Mouse (Mus musculus) skeletal muscle tissue, postnatal 0 days (tissue): Measurements from ENCODE around the gene Rpain. TPM values are rescaled to one million over a fixed set of nuclear protein-coding genes. Genes with fewer than 3 reads are reported as not detected.

Experiments
- polyA plus RNA-seq: library from polyadenylated mRNA; unstranded; fragments of >200 nt; fragmentation: Nextera tagmentation; extraction: Ambion mirVana; gene quantifications from 2 replicates; pipeline ENCODE4 v1.2.1, GENCODE M21; 2015

Rpain gene
- 32.9 and 36.9 TPM in 2 replicates for polyA plus RNA-seq

DNA sequence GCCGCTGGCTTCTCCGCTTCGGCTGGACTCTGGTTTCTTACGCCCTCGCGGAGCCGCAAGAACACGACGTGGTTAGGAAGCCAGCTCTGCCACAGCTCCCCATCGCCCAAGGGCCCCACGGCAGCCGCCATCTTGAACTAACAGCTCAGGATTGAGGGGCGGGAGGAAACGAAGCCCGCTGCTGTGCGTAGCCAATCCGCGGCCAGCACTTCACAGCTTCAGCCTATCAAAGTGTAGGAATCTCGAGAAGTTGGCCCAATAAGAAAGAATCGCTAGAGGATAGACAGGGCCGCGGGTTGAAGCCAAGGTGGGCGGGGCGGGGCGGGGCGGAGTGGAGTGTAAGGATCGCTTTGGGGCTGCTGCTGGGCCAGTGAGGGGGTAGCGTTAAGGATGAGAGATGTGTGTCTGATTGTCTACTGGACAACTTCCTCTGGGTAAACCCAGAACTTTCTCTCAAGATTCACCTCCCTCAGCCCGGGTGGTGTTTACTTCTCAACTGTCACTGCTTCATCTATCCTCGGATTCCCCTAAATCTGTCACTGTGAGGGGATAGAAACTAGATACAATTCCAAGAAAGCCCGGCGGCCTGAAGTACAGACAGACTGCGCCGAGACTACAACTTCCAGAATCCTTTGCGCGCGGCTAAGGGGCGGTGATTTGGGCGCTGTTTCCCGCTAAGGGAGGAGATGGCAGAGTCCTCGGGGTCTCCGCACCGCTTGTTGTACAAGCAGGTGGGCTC is at the start of gene Rpain, which contains the start of gene Nup88:
Rpain (plus strand) TSS at position 393 of the 739 bp plus-strand sequence.
Nup88 (minus strand) TSS at position 153 of the 739 bp plus-strand sequence.

DNA sequence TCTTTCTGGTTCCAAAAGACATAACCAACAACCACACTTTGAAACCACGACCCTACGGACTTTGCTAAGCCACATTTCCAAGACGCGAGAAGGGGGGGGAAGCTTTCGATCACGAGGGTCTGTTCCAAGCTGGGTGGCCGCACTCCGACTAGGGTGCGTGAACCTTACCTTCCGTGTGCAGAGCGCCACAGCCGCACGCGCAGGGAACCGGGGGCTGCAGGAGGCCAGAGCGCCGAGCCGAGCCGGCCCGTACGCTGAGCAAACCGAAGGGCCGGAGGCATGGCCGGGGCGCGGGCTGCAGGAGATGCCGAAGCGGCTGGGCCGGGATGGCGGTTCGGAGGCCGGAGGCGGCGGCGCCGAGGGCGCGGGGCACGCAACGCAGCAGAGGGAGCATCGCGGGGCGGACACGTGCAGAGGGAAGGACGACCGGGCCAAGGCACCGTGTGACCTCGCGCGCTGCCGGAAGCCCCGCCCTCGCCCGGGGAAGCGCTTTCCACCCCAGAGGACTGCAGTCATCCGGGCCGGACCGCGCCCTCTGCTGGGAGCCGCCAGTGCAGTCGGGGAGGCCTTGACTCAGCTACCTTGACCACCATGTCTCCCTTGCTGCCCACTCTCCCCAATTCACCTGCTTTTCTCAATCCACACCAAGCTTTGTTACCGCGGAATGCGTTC is 12.7 kb downstream of the Rpain start, which contains the start of gene C1qbp:
C1qbp (minus strand) TSS at position 470 of the 672 bp plus-strand sequence.

DNA sequence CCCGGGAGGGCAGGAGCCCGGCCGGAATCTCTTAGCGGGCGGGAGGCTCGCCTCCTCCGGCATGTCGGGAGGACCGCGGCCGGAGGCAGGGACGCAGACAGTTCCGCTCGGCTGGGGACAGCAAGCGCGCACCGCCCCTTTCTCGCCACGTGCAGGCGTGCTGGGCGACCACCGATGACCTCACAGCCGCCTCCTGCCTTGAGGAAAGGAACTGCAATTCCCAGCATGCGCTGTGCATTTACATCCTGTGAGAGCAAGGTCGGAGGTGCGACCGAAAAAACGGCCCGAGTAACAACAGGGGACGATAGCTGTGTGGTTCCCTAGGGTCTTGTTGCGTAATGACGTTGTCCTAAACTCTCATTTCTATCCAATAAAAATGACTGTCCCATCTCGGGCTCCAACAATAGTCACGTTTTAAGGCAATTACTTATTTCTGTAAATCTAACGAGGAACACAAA is 34.3 kb downstream of the Rpain start, which contains the start of gene Dhx33:
Dhx33 (minus strand) TSS at position 122 of the 458 bp plus-strand sequence.

DNA sequence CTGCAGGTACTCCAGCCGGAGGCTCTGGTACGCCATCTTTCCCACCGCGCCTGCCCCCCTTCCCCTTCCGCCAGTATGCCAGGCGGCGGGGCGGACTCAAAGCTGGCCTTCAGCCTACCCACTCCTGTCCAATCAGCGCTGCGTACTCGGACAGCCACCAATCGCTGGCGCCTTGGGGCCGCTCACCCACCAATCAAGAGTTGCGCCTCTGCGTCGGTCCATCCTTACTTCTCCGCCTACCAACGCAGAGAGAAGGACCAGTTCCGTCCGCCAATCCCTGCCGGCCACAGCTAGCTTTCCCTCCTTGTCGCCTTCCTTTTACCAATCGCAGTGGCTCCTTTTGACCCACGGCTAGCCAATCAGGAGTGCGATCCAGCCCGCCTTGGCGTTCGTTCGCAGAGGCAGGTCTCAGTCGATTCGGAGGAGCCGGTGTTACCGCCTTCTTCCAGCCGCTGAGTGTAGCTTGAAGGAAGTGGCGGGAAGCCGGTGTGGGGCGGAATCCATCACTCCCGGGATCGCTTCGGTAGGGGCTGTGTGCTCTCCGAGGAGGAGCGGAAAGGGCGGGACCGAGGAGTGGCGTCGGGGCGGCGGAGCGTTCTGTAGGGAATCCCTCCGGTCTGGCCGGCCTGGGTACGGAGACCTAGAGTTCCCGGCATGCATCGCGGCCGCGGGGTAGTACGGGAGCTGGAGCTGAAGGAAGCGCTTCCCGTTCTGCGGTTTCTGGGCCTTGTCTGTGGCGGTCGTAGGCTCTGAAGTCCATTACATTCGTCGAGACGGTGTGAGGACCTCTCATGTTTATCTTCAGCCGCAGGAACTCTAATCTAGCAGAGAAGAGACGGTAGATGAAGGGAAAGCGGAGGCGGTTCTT is 49.4 kb downstream of the Rpain start, which contains the start of the genes Mis12 and Derl2:
Mis12 (plus strand) TSS at position 411 of the 868 bp plus-strand sequence.
Derl2 (minus strand) TSS at position 641 of the 868 bp plus-strand sequence.

Other genes starting within 250 kb of the Rpain start
- 10.5 and 11.4 TPM in 2 replicates for gene Zfp3, start 206.0 kb upstream of the Rpain start, polyA plus RNA-seq
- gene Scimp, start 157.6 kb upstream of the Rpain start, polyA plus RNA-seq: 0.45 and 0.52 TPM in 2 replicates
- 27.2 and 28.6 TPM in 2 replicates for gene Rabep1, start 125.4 kb upstream of the Rpain start, polyA plus RNA-seq
- gene Nup88, start 240 bp upstream of the Rpain start, polyA plus RNA-seq: 77.0 and 77.8 TPM in 2 replicates
- 221 and 223 TPM in 2 replicates for gene C1qbp, start 12.8 kb downstream of the Rpain start, polyA plus RNA-seq
- 6.4 TPM in 2 replicates for gene Dhx33, start 34.2 kb downstream of the Rpain start, polyA plus RNA-seq
- gene Mis12, start 49.4 kb downstream of the Rpain start, polyA plus RNA-seq: 9.1 and 10.8 TPM in 2 replicates
- gene Derl2, start 49.6 kb downstream of the Rpain start, polyA plus RNA-seq: 26.5 and 38.8 TPM in 2 replicates
- gene 6330403K07Rik, start 63.3 kb downstream of the Rpain start, polyA plus RNA-seq: 29.7 and 29.9 TPM in 2 replicates
- 0.09 TPM in 1 of 2 replicates, not detected in the other for gene Nlrp1a, start 174.5 kb downstream of the Rpain start, polyA plus RNA-seq